Mouse (Mus musculus): Measurements from ENCODE around the gene Mtcl1. TPM values are rescaled to one million over a fixed set of nuclear protein-coding genes. Genes with fewer than 3 reads are reported as not detected.
A peak's percentile ranks its signal among the peaks of the same experiment; 100 is the strongest.

The Mtcl1 gene
- total RNA-seq, 2 experiments from 2014 or later, result 4.4 to 4.6 TPM

DNA sequence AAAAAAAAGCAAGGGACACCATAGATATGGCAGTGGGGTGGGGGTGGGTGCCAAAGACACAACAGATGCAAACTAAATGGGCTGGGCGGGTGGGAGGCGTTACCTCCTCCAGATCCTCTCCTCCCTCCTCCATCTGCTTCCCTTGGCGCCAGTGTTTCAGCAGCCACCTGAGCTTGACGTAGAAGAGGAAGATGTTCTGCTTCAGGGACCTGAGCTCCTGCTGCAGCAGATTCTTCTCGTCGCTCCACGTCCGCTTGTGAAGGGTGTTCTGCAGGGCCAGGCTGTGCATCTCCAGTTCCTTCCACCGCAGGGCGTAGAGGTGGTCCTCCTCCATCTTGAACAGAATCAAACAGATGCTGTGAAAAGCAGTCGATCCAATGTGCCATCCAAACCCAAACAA is 81.4 kb downstream of the Mtcl1 start:
- intact Hi-C loops (cut with DNase I), result no loop called here
- DNase-seq, result no peak

DNA sequence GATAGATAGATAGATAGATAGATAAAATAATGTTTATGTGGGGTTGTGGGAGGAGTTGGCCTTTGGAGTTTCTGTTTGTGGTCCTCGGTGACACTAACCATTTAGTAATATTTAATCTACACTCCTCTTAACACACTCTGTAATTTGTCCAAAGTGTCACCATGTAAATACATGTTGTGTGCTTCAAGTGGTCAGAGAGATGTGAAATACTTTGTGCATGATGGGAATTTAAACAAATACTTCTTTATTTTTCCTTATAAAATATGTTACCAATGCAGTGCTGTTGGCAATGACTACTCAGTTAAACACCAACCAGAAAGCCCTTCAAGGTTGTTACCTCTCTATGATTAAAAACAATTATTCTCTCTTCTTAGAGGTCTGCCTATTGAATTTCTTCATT is 83.9 kb downstream of the Mtcl1 start:
- DNase-seq, result no peak
- intact Hi-C loops (cut with DNase I), result no loop called here

- intact Hi-C loops (cut with DNase I), result no loop called here
- no peak for DNase-seq
These were observed 84.3 kb downstream of the Mtcl1 start for GRCm38 (mm10) chr17:66365293-66365642.

- intact Hi-C loops (cut with DNase I), result no loop called here
- peak; percentile 39 to 64 for DNase-seq
These were observed 84.8 kb downstream of the Mtcl1 start for GRCm38 (mm10) chr17:66364525-66365292.

- no peak for DNase-seq
- intact Hi-C loops (cut with DNase I), result no loop called here
These were observed 85.6 kb downstream of the Mtcl1 start for GRCm38 (mm10) chr17:66363852-66364524.

GRCm38 (mm10) chr17:66362287-66363016 is 87.1 kb downstream of the Mtcl1 start:
- no peak for DNase-seq
- intact Hi-C loops (cut with DNase I), result no loop called here

DNA sequence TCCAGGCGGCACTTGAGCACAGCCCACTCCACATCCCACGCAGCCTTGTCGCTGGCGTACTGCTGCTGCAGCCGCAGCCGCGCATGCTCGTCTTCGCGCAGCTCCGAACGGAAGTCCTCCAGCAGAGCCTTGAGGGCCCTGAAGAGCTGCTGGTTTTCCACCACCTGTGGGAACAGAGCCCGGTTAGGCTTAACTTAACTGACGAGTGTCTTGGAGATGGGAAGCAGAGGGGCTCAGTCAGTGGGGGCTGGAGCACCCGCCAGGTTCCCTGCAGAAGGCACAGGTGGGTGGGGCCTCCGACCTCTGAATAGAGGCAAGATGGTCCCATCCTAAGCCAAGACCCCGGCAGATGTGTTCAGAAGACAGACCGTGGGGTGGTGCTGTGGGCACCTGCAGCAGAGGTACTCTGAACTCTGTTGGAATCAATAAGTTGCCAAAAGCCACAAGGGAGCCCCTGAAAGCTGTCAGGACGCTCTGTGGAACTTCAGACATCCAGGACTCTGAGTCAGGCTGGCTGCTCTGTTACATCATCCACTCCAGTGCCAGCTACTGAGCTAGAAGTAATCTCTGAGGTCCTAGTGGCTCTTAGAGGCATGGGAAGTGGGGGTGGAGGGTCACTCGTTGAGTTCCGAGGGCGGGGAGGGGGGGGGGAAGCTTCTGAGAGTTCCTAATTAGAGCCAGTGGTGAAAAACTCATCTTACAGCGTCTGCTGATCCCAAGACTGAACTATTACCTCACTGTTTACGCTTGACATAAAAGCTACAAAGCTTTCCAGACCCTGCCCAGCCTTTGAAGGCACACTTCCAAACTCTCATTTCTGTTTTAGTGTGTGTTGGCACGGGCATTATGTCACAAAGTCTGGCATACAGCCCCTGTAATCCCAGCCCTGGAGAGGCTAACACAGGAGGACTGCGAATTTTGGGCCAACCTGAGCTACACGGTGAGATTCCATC is 91.2 kb downstream of the Mtcl1 start:
- intact Hi-C loops (cut with DNase I), result no loop called here
- peak in 1 of 2 experiments; percentile 34 for DNase-seq

DNA sequence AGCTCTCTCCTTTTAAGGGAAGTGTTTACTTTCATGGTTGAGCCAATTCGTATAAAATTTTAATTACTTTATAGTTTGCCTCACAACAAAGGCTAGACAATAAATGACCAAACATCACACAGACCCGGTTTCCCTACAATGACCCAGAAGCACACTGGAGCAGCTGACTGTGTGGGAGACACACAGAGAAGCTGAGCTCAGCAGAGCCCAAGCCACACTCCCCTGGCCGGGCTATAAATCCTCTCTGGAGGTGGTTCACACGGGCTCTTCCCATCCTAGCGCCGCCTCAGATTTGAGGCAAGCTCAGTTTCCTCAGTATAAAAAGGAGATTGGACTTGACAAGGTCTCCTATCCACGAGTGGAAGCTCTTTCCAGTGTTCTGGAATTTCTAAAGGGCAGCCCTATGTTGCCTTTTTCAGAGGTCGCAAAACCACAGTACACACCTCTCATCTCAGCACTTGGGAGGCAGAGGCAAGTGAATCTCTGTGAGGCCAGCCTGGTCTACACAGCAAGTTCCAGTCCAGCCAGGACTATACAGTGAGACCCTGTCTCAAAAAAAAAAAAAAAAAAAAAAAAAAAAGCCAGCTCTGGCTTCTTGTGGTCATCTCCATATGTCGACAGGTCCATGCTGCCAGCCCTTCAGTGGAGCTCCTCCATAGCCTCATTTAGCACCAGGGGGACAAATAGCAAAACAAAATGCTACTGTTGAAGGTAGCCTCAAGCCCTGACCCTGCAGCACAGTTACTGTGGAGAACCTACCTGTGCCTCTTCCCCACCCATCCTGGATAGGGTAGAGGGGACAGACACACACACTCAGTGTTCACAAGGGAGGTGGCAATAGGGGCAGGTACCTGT is 92.2 kb downstream of the Mtcl1 start:
- DNase-seq, result no peak
- intact Hi-C loops (cut with DNase I), result no loop called here

- intact Hi-C loops (cut with DNase I), result no loop called here
- DNase-seq, result no peak
These were observed 95.6 kb downstream of the Mtcl1 start for GRCm38 (mm10) chr17:66353907-66354306.

- intact Hi-C loops (cut with DNase I), result no loop called here
- no peak for DNase-seq
These were observed 96.5 kb downstream of the Mtcl1 start for GRCm38 (mm10) chr17:66352847-66353643.

DNA sequence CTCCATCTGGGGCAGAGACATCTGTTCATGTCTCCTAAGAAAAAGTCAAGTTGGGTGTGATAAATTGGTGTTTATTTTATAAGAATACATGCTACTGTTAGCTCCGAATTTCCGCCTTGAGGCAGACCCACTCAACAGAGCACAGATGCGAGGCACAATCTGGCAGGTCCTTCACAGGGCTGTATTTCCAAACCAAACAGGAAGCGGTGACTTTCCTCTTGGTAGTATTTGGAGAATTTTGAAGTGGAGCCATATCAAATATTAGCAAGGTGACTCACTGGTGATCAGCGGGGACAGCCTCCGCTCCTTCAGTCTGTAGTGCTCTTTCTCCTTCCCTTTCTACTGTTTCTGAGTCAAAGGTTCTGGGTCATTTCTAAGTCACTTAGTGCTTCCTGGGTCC is 97.3 kb downstream of the Mtcl1 start:
- intact Hi-C loops (cut with DNase I), result no loop called here
- DNase-seq, result peak in 1 of 2 experiments; percentile 39

GRCm38 (mm10) chr17:66350689-66351088 is 98.9 kb downstream of the Mtcl1 start:
- intact Hi-C loops (cut with DNase I), result no loop called here
- DNase-seq, result no peak

- DNase-seq, result peak in 1 of 2 experiments; percentile 26
- intact Hi-C loops (cut with DNase I), result no loop called here
These were observed 99.4 kb downstream of the Mtcl1 start for GRCm38 (mm10) chr17:66350127-66350526.

DNA sequence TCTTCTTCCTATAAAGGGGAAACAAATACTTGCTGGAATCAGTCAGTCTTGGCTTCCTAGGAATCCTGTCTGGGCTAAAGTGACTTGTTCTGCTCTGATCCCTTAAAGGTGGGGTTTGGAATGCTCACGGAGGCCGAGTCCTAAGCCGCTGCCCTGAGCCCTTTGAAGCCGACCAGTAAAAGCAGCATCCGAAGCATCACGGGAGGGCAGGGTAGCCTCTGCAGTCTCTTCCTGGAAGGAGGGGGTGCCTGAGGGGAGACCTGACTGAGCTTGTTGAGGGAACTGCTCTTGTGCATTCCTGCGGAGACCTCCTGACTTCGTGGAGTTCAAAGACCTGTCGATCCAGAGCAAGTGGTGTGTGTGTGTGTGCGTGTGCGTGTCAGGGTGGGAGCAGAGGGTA is 103.2 kb downstream of the Mtcl1 start:
- intact Hi-C loops (cut with DNase I), result no loop called here
- no peak for DNase-seq

DNA sequence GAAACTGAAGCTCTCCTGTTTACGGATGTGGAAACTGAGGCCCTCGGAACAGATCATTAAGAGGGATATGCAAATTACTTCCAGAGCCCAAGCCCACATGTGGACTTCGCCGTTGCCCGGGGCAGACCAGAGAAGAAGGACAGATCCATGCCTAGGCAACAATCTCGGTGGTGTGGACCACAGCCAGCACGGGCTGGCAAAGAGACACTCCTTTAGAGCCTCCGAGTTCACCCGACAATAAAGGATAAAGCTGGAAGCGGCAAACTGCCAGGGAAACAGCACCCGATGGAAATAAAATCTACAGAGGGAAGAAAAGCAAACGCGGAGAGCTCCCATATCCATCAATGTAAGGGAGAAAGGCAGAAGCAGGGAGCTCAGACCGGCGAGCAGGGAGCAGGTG is 103.9 kb downstream of the Mtcl1 start:
- no peak for DNase-seq
- intact Hi-C loops (cut with DNase I), result no loop called here

- intact Hi-C loops (cut with DNase I), result no loop called here
- DNase-seq, result no peak
These were observed 106.6 kb downstream of the Mtcl1 start for GRCm38 (mm10) chr17:66342932-66343331.

DNA sequence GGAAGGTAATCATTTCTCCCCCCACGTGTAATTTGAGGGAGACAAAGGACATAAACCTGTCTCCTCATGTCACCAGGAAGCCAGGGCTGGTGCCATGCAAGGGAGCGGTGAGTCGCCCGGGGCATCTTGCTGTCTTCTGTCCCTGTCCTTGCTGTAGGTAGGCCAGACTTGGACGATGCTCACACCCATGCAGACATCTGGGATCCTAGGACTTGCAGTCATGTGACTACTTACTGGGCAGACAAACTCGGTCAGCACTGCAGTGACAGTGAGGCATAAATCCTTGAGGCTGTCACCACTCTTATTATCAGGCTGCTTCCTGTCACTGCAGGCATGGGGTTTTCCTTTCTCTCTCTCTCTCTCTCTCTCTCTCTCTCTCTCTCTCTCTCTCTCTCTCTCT is 107.9 kb downstream of the Mtcl1 start:
- intact Hi-C loops (cut with DNase I), result no loop called here
- no peak for DNase-seq

- DNase-seq, result no peak
- intact Hi-C loops (cut with DNase I), result no loop called here
These were observed 108.8 kb downstream of the Mtcl1 start for GRCm38 (mm10) chr17:66340798-66341197.

- no peak for DNase-seq
- intact Hi-C loops (cut with DNase I), result loop anchor here (5.0 kb wide), 1 partner anchor 96 kb away; no protein-coding TSS in a partner anchor
These were observed 111.6 kb downstream of the Mtcl1 start for GRCm38 (mm10) chr17:66337929-66338328.
